Mouse (Mus musculus) natural killer cell, adult 2 months (primary cell): Measurements from ENCODE around the gene Vmn1r37.
"Not testable (repeated sequence)": the region's sequence is repeated elsewhere in the genome, so short reads cannot be mapped to it uniquely, and the experiment has no call there.

Experiments used
- DNase-seq, 2 experiments: peaks; one replicate each; pipeline ENCODE4 v3.0.0; 2022; ENCODE audit warnings: low spot score in 2 of 2

Vmn1r37 gene

DNA sequence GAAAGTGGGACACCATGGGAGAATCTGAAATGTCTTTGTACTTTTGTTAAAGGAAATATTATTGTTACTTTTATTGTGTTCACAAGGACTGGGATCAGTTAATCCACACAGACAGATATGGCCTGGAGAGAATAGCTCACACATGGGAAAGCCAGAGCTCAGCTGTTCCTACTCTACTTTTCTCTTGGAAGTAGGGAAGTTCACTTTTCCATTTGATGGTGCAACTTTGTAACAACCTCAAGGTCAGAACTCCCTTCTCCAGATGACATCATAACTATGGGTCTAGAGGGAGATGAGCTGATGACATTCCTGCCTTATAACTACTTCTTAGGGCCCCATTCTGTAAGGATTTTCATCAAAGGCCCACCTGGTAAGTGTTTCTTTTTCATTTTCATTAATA is at the start of gene Vmn1r37:
Gene Vmn1r37 (plus strand): TSS at position 301 of the 400 bp plus-strand sequence.
- DNase-seq, result not testable (repeated sequence)

DNA sequence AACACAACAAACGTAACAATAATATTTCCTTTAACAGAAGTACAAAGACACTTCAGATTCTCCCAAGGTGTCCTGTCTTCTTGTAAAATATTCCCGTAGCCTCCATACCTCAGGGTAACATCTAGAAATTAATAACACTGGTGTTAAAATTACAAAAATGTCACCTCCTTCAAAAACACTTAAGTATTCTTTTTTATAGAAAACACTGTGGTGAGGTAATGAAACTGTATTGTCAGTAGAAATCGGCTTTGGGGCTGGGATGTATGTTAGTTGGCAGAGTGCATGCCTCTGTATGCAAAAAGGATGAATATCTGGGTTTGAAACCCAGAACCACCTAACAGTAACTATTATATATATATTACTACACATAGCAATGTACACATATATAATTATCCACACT is 43.4 kb upstream of the Vmn1r37 start, which contains the start of gene Vmn1r35:
Gene Vmn1r35 (minus strand): TSS at position 101 of the 400 bp plus-strand sequence.
- DNase-seq, result no peak

DNA sequence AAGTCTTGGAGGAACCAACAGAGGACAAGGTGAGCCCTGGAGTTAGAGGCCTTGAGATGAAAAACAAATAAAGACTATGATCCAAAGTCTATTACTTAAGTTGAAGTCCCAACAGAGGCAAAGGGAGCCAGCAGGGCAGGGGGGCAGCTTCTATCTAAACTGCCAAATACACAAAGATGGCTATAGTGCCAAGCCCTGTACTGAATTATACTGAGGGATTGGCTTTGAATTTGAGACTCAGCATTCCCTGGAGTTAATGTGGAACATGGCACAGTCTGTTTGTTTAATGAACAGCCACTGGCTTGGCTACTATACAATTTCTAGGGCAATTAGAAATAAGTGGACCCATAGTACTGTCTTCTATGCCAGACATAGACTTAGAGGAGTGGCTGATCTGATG is 20.3 kb upstream of the Vmn1r37 start:
- DNase-seq, result no peak

DNA sequence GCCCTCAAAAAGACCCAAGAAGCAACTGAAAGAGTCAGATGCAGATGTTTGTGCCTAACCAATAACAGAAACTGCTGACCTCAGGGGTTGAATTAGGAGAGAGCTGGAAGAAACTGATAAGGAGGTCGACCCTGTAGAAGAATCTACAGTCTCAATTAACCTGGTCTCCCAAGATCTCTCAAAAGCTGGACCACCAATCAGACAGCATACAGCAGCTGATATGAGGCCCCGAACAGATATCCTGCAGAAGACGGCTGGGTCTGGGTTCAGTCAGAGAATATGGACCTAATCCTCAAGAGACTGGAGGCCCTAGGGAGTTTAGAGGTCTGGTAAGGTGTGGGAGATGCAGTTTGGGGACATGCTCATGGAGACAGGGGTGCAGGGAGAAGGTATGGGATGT is 15.3 kb upstream of the Vmn1r37 start:
- no peak for DNase-seq

DNA sequence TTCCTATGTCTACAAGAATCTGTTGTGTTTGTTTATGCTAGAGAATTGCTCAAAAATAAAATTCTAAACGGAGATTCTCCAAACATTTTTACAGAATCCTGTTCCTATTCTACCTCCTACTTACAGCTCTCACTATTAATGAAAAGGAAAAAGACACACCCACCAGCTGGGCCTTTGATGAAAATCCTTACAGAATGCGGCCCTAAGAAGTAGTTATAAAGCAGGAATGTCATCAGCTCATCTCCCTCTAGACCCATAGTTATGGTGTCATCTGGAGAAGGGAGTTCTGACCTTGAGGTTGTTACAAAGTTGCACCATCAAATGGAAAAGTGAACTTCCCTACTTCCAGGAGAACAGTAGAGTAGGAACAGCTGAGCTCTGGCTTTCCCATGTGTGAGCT is 10.1 kb upstream of the Vmn1r37 start, which contains the start of gene Vmn1r36:
Gene Vmn1r36 (minus strand): TSS at position 101 of the 400 bp plus-strand sequence.
- not testable (repeated sequence) for DNase-seq

DNA sequence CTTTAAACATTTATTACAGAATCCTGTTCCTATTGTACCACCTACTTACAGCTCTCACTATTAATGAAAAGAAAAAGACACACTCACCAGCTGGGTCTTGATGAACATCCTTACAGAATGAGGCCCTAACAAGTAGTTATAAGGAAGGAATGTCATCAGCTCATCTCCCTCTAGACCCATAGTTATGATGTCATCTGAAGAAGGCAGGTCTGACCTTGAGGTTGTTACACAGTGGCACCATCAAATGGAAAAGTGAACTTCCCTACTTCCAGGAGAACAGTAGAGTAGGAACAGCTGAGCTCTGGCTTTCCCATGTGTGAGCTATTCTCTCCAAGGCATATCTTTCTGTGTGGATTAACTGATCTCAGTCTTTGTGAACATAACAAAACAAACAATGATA is 53.3 kb downstream of the Vmn1r37 start, which contains the start of gene Vmn1r38:
Gene Vmn1r38 (minus strand): TSS at position 101 of the 400 bp plus-strand sequence.
- DNase-seq, result not testable (repeated sequence)
